ENCODE assay signal across 11 mouse cellular contexts in the genomic region with DNA sequence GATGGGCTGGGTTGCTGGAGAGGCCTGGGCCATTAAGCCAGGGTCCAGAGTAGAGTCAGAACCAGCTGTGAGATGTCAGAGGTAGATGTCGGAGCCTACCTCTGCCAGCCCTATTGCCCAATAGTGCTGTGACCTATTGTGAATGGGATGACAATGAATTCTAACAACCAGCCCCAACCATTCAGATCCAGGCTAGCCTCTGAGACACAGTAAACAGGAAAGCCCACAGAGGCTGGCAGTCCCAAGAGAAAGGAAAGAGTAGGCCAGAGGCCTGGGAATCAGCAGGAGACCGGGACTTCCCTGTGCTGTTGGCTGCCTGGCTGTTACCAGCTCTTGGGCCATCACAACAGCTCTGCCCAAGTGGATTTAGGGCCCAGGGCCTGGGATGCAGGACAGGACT. TPM values are rescaled to one million over a fixed set of nuclear protein-coding genes. Genes with fewer than 3 reads are reported as not detected.
A peak's percentile ranks its signal among the peaks of the same experiment; 100 is the strongest.
DNase-seq lines count a peak whose midpoint lies in the region; ATAC-seq and TF ChIP-seq lines count a peak whose summit lies in the region.
"Had no signal": no experiment of that assay in that cellular context is flagged by ENCODE, and none has a peak within 500 bp of the region (broad histone marks: within the 10 kb centered on the region; RNA-seq: fewer than 3 reads in every experiment).

No protein-coding gene starts in this region.

- peak overlapping the region; percentile 40; the same call in 1 of the 2 replicates for H3K27ac ChIP-seq in hindbrain, embryonic 12.5 days
- no peak overlapping the region for H3K27ac ChIP-seq in hindbrain, embryonic 16.5 days (ENCODE audit: low read depth, low read length)
- H3K27ac ChIP-seq in thymus, adult 2 months (ENCODE audit: control insufficient read depth, insufficient read depth, low read length): peak overlapping the region; percentile 29; the same call in 1 of the 2 replicates
- 0 out of 2 replicates have a peak overlapping the region, but pooled peaks have one; percentile 67 for H3K27ac ChIP-seq in limb, embryonic 15.5 days
- H3K27ac ChIP-seq: midbrain, embryonic 12.5 days had no signal

- H3K27me3 ChIP-seq in hindbrain, embryonic 12.5 days: no peaks in the 10 kb centered on the region
- no peaks in the 10 kb centered on the region for H3K27me3 ChIP-seq in hindbrain, embryonic 16.5 days (replicated peaks; ENCODE audit: control insufficient read depth, insufficient read depth, low read length)
- no peaks in the 10 kb centered on the region for H3K27me3 ChIP-seq in thymus, adult 2 months (ENCODE audit: control insufficient read depth, insufficient read depth, low read length)
- no peaks in the 10 kb centered on the region for H3K27me3 ChIP-seq in limb, embryonic 15.5 days

- H3K9ac ChIP-seq in hindbrain, embryonic 12.5 days: no peak overlapping the region
- no peak overlapping the region for H3K9ac ChIP-seq in hindbrain, embryonic 16.5 days (ENCODE audit: low read depth, low read length)
- no peak overlapping the region for H3K9ac ChIP-seq in limb, embryonic 15.5 days
- H3K9ac ChIP-seq: midbrain, embryonic 12.5 days had no signal

- ATAC-seq in hindbrain, embryonic 12.5 days (ENCODE audit: low FRiP score): no peak
- no peak for ATAC-seq in hindbrain, embryonic 16.5 days
- ATAC-seq in limb, embryonic 15.5 days (ENCODE audit: insufficient number of reproducible peaks, low FRiP score, low TSS enrichment, low read depth): no peak

- no peaks in the 10 kb centered on the region for H3K9me3 ChIP-seq in hindbrain, embryonic 12.5 days (replicated peaks)
- H3K9me3 ChIP-seq in hindbrain, embryonic 16.5 days (ENCODE audit: control insufficient read depth, low read length): no peaks in the 10 kb centered on the region
- H3K9me3 ChIP-seq in limb, embryonic 15.5 days: no peaks in the 10 kb centered on the region
- H3K9me3 ChIP-seq: midbrain, embryonic 12.5 days had no signal

- H3K4me3 ChIP-seq in hindbrain, embryonic 12.5 days: no peak overlapping the region
- H3K4me3 ChIP-seq in hindbrain, embryonic 16.5 days (ENCODE audit: low read length): no peak overlapping the region
- no peak overlapping the region for H3K4me3 ChIP-seq in thymus, adult 2 months (ENCODE audit: control insufficient read depth, insufficient read depth, low read length)
- H3K4me3 ChIP-seq in limb, embryonic 15.5 days: no peak overlapping the region
- H3K4me3 ChIP-seq: midbrain, embryonic 12.5 days had no signal

- H3K4me1 ChIP-seq in hindbrain, embryonic 12.5 days: peaks cover 22% of the 10 kb centered on the region
- peaks cover 11% of the 10 kb centered on the region for H3K4me1 ChIP-seq in hindbrain, embryonic 16.5 days (ENCODE audit: control insufficient read depth, insufficient read depth, low read depth, low read length)
- H3K4me1 ChIP-seq in thymus, adult 2 months (replicated peaks; ENCODE audit: control insufficient read depth, insufficient read depth, low read length): peaks cover 73% of the 10 kb centered on the region
- peaks cover 22% of the 10 kb centered on the region for H3K4me1 ChIP-seq in limb, embryonic 15.5 days

- no peak overlapping the region for H3K4me2 ChIP-seq in hindbrain, embryonic 12.5 days (replicated peaks)
- no peak overlapping the region for H3K4me2 ChIP-seq in hindbrain, embryonic 16.5 days (ENCODE audit: low read length)
- no peak overlapping the region for H3K4me2 ChIP-seq in limb, embryonic 15.5 days
- H3K4me2 ChIP-seq: midbrain, embryonic 12.5 days had no signal

- 76% methylated on average over 2 of the region's 2 CpGs for WGBS in hindbrain, embryonic 12.5 days
- 80% methylated on average over 2 of the region's 2 CpGs for WGBS in hindbrain, embryonic 16.5 days
- WGBS in thymus, adult 2 months: 68% methylated on average over 2 of the region's 2 CpGs
- 89% methylated on average over 2 of the region's 2 CpGs for WGBS in limb, embryonic 15.5 days

- TF ChIP-seq POLR2A in thymus, adult 2 months (IDR thresholded peaks at IDR 0.05; ENCODE audit: control insufficient read depth, extremely low read depth, insufficient read depth, low read length, poor library complexity): no peak

- TF ChIP-seq CTCF in thymus, adult 2 months (IDR thresholded peaks at IDR 0.05; ENCODE audit: borderline replicate concordance, control insufficient read depth, extremely low read depth, insufficient read depth, low read length, poor library complexity): no peak

- no peaks in the 10 kb centered on the region for H3K36me3 ChIP-seq in hindbrain, embryonic 12.5 days
- no peaks in the 10 kb centered on the region for H3K36me3 ChIP-seq in hindbrain, embryonic 16.5 days (ENCODE audit: control insufficient read depth, insufficient read depth, low read length)
- H3K36me3 ChIP-seq in thymus, adult 2 months (ENCODE audit: control insufficient read depth, insufficient read depth, low read length): no peaks in the 10 kb centered on the region
- H3K36me3 ChIP-seq in limb, embryonic 15.5 days: no peaks in the 10 kb centered on the region
- H3K36me3 ChIP-seq: midbrain, embryonic 12.5 days had no signal

- peak; percentile 1 for DNase-seq in thymus, adult 2 months
- DNase-seq in thymus, postnatal 14 days: no peak
- DNase-seq in urinary bladder, adult 2 months (ENCODE audit: low spot score): no peak
- DNase-seq in spleen, postnatal 10 days (ENCODE audit: low spot score in 2 of 2): no peak
- DNase-seq in frontal cortex, postnatal 36 days (ENCODE audit: low spot score in 2 of 2): no peak
- DNase-seq: adrenal gland, postnatal 10 days; cerebellum, adult 11-12 months had no signal

RNA-seq across cellular contexts. Expression of gene Notch1, which starts 1.1 kb away (rescaled TPM):
- 38.0 and 41.0 TPM in 2 replicates for polyA plus RNA-seq in hindbrain, embryonic 12.5 days (2016; fragmentation: Nextera tagmentation; extraction: Ambion mirVana)
- polyA plus RNA-seq in hindbrain, embryonic 16.5 days (2015; fragmentation: Nextera tagmentation; extraction: Ambion mirVana): 13.3 and 15.1 TPM in 2 replicates
- 159 and 219 TPM in 2 replicates for polyA plus RNA-seq in thymus, adult 2 months (2012; rRNA removed)
- polyA plus RNA-seq in limb, embryonic 15.5 days (2015; fragmentation: Nextera tagmentation; extraction: Ambion mirVana): 23.1 and 24.3 TPM in 2 replicates
- 21.4 and 33.4 TPM in 2 replicates for polyA plus RNA-seq in urinary bladder, adult 2 months (2012; rRNA removed)
